Mouse (Mus musculus) c-Kit-positive CD71-positive TER-119-positive erythroid progenitor cells, embryonic 14.5 days (primary cell): ENCODE data around the gene Reln.

ENCODE experiments used
- DNase-seq: peaks from one replicate; pipeline ENCODE4 v3.0.0-alpha.2; 2013; ENCODE audit warnings: low spot score

Gene Reln

DNA sequence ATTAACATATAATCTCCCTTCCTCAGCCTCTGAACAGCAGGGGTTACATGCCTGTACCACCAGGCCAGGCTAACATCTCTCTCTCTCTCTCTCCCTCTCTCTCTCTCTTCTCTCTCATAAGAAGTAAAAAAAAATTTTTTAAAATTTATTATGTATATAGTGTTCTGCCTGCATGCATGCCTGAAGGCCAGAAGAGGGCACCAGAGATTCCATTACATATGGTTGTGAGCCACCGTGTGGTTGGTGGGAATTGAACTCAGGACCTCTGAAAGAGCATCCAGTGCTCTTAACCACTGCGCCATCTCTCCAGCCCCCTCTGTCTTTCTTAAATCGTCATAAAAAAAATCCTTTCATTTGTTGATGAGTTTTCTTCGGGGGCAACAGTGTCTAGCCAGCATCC lies 499.8 kb downstream of the Reln start:
- DNase-seq = peak; percentile 1
